Mouse (Mus musculus): ENCODE measurements around the gene Olfr323.

Gene Olfr323

GRCm38 (mm10) chr11:58602800-58603560 is 27.3 kb downstream of the Olfr323 start:
- no peak for DNase-seq

GRCm38 (mm10) chr11:58602062-58602461 is 28.2 kb downstream of the Olfr323 start:
- no peak for DNase-seq

GRCm38 (mm10) chr11:58597837-58598236 is 32.5 kb downstream of the Olfr323 start:
- no peak for DNase-seq

- no peak for DNase-seq
These were observed 35.5 kb downstream of the Olfr323 start, which contains the start of gene Olfr324 for GRCm38 (mm10) chr11:58594814-58595213. Gene Olfr324, plus strand, starts transcription at chr11:58595114.

GRCm38 (mm10) chr11:58588620-58589250 is 41.6 kb downstream of the Olfr323 start:
- DNase-seq = no peak

GRCm38 (mm10) chr11:58587898-58588348 is 42.4 kb downstream of the Olfr323 start:
- DNase-seq = peak; percentile 23 to 41

- DNase-seq = no peak
These were observed 51.7 kb downstream of the Olfr323 start for GRCm38 (mm10) chr11:58578636-58579035.

GRCm38 (mm10) chr11:58577430-58577829 is 52.9 kb downstream of the Olfr323 start, which contains the start of gene Olfr325:
Gene Olfr325, plus strand, starts transcription at chr11:58577730.
- no peak for DNase-seq

All from thymus, postnatal 36 days (tissue).